Mouse (Mus musculus) erythroblast, adult 5-6 weeks (primary cell): ENCODE data around the gene Olfr1294. TPM values are rescaled to one million over a fixed set of nuclear protein-coding genes. Genes with fewer than 3 reads are reported as not detected.

Experiments
- ATAC-seq: replicated peaks from 2 replicates; pipeline ENCODE4 v1.8.0; 2016; ENCODE audit warnings: moderate number of reproducible peaks, mild to moderate bottlenecking, moderate TSS enrichment, inconsistent platforms; ENCODE audit not compliant: poor library complexity, low FRiP score, severe bottlenecking
- total RNA-seq, 2 experiments: library from RNA; stranded (forward) in 1 of 2; stranded (reverse) in 1 of 2; fragments of 150-400 nt in 1 of 2; fragments of 200-764, 138-1000 nt in 1 of 2; gene quantifications; 2 replicates each; pipeline versions ENCODE4 v1.2.3 to v1.2.4; 2015 to 2017; ENCODE audit warnings: low replicate concordance in 2 of 2

Olfr1294 gene
- total RNA-seq (2015; ENCODE audit: low replicate concordance), result not detected in 2 replicates
- total RNA-seq (2017; ENCODE audit: low replicate concordance), result not detected in 2 replicates

DNA sequence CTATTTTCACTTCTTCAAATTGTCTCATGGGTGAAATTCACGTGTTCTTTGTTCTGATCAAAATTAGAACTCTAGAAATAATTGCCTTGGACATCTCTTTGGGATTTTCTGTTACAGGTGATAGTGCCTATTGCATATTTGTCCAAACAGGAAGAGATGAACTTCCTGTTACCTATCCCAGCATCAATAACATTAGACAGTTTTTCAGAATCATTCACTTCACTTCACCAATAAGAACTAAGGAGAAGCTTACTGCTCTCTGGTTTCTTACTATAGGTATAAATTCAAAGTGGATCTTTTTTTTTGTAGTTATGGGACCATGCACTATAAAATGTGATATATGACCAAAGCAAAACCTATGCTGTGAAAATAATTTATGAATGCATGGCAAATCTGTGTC, at the start of gene Olfr1294:
TSS of gene Olfr1294 (minus strand) at position 101 of the 400 bp plus-strand sequence.
- ATAC-seq, result no peak

GRCm38 (mm10) chr2:111569581-111569980, 29.5 kb upstream of the Olfr1294 start, which contains the start of gene Olfr1295:
TSS of gene Olfr1295 (minus strand) at chr2:111569681.
- no peak for ATAC-seq

DNA sequence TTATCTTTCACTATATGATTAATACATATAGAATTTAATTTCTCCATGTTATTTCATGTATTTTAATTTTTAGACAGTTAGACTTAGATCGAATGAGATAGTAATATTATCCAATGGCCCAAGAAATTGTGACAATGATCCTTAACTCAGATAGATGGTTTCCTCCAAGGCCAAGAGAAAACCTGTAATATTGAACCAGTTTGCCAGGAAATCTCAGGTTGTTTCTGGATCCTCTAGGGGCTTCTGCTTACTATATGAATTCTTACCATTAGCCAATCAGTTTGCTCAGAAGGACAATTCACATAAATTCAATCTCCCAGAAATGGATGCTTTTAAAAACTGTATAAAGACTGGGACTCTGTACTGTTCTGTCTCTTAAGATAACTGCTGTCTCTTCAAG, 15.2 kb downstream of the Olfr1294 start, which contains the start of gene Olfr1293-ps:
TSS of gene Olfr1293-ps (plus strand) at position 301 of the 400 bp plus-strand sequence.
- ATAC-seq, result no peak

DNA sequence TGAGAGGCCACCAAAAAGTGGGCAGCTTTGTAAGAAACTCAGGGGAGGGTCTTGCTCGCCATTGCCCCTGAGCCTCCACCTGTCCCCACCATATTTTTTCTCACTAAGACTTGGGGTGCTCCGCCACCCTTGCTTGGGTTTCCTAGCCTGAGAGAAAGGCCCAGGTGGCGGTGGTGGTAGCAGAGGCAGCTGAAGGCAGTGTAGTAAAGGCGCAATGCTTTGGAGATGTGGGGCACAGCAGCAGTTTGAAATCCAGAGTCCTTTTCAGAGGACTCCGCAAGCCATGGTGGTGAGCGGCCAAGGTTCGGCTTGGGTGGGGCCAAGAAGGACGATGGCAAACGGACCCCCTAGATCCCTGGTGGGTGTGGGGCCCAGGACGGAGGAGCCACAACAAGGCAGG, 22.6 kb downstream of the Olfr1294 start:
- ATAC-seq, result no peak

DNA sequence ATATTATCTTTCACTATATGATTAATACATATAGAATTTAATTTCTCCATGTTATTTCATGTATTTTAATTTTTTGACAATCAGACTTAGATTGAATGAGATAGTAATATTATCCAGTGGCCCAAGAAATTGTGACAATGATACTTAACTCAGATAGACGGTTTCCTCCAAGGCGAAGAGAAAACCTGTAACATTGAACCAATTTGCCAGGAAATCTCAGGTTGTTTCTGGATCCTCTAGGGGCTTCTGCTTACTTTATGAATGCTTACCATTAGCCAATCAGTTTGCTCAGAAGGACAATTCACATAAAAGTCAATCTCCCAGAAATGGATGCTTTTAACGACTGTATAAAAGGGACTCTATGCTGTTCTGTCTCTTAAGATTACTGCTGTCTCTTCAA, 43.2 kb downstream of the Olfr1294 start, which contains the start of gene Olfr1291-ps1:
TSS of gene Olfr1291-ps1 (plus strand) at position 301 of the 400 bp plus-strand sequence.
- ATAC-seq, result no peak

DNA sequence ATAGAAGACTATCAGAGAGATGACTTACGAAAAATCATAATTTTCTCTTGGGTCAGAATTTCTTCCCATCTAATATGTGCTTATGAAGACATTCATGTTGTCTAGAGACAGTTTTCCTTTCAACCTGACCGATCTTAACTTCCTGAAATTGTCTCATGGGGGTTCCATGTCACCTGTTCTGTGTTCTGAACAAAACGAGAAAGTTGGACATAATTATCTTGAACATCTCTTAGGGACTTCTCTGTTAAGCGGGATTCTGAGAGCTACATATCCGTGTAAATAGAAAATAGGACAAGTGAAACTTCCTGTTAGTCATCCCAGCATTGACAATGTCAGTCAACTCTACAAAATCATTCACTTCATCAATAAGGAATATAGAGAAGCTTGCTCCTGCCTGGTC, 46.4 kb downstream of the Olfr1294 start, which contains the start of gene Olfr1290:
TSS of gene Olfr1290 (minus strand) at position 101 of the 400 bp plus-strand sequence.
- ATAC-seq, result no peak

Other genes starting within 250 kb of the Olfr1294 start
- not detected in 2 replicates for gene Olfr1279, start 239.7 kb downstream of the Olfr1294 start, total RNA-seq (2015; ENCODE audit: low replicate concordance)
- not detected in 2 replicates for gene Olfr1279, start 239.7 kb downstream of the Olfr1294 start, total RNA-seq (2017; ENCODE audit: low replicate concordance)
- not detected in 2 replicates for gene Olfr1280, start 226.3 kb downstream of the Olfr1294 start, total RNA-seq (2015; ENCODE audit: low replicate concordance)
- gene Olfr1280, start 226.3 kb downstream of the Olfr1294 start, total RNA-seq (2017; ENCODE audit: low replicate concordance), result not detected in 2 replicates
- gene Olfr1281, start 213.8 kb downstream of the Olfr1294 start, total RNA-seq (2015; ENCODE audit: low replicate concordance), result not detected in 2 replicates
- gene Olfr1281, start 213.8 kb downstream of the Olfr1294 start, total RNA-seq (2017; ENCODE audit: low replicate concordance), result not detected in 2 replicates
- not detected in 2 replicates for gene Olfr1282, start 204.2 kb downstream of the Olfr1294 start, total RNA-seq (2015; ENCODE audit: low replicate concordance)
- gene Olfr1282, start 204.2 kb downstream of the Olfr1294 start, total RNA-seq (2017; ENCODE audit: low replicate concordance), result not detected in 2 replicates
- gene Olfr1283, start 173.5 kb downstream of the Olfr1294 start, total RNA-seq (2015; ENCODE audit: low replicate concordance), result not detected in 2 replicates
- gene Olfr1283, start 173.5 kb downstream of the Olfr1294 start, total RNA-seq (2017; ENCODE audit: low replicate concordance), result not detected in 2 replicates
- gene Olfr1284, start 164.8 kb downstream of the Olfr1294 start, total RNA-seq (2015; ENCODE audit: low replicate concordance), result not detected in 2 replicates
- 1.5 TPM in 1 of 2 replicates, not detected in the other for gene Olfr1284, start 164.8 kb downstream of the Olfr1294 start, total RNA-seq (2017; ENCODE audit: low replicate concordance)
- gene Olfr1286, start 117.2 kb downstream of the Olfr1294 start, total RNA-seq (2015; ENCODE audit: low replicate concordance), result not detected in 2 replicates
- not detected in 2 replicates for gene Olfr1286, start 117.2 kb downstream of the Olfr1294 start, total RNA-seq (2017; ENCODE audit: low replicate concordance)
- not detected in 2 replicates for gene Olfr1287, start 91.1 kb downstream of the Olfr1294 start, total RNA-seq (2015; ENCODE audit: low replicate concordance)
- not detected in 2 replicates for gene Olfr1287, start 91.1 kb downstream of the Olfr1294 start, total RNA-seq (2017; ENCODE audit: low replicate concordance)
- gene Olfr1288, start 66.2 kb downstream of the Olfr1294 start, total RNA-seq (2015; ENCODE audit: low replicate concordance), result not detected in 2 replicates
- not detected in 2 replicates for gene Olfr1288, start 66.2 kb downstream of the Olfr1294 start, total RNA-seq (2017; ENCODE audit: low replicate concordance)
- not detected in 2 replicates for gene Olfr1289, start 59.5 kb downstream of the Olfr1294 start, total RNA-seq (2015; ENCODE audit: low replicate concordance)
- not detected in 2 replicates for gene Olfr1289, start 59.5 kb downstream of the Olfr1294 start, total RNA-seq (2017; ENCODE audit: low replicate concordance)
- not detected in 2 replicates for gene Olfr1290, start 46.5 kb downstream of the Olfr1294 start, total RNA-seq (2015; ENCODE audit: low replicate concordance)
- gene Olfr1290, start 46.5 kb downstream of the Olfr1294 start, total RNA-seq (2017; ENCODE audit: low replicate concordance), result not detected in 2 replicates
- gene Olfr1291-ps1, start 43.1 kb downstream of the Olfr1294 start, total RNA-seq (2015; ENCODE audit: low replicate concordance), result not detected in 2 replicates
- gene Olfr1291-ps1, start 43.1 kb downstream of the Olfr1294 start, total RNA-seq (2017; ENCODE audit: low replicate concordance), result not detected in 2 replicates
- gene Olfr1293-ps, start 15.1 kb downstream of the Olfr1294 start, total RNA-seq (2015; ENCODE audit: low replicate concordance), result not detected in 2 replicates
- gene Olfr1293-ps, start 15.1 kb downstream of the Olfr1294 start, total RNA-seq (2017; ENCODE audit: low replicate concordance), result not detected in 2 replicates
- not detected in 2 replicates for gene Olfr1295, start 29.4 kb upstream of the Olfr1294 start, total RNA-seq (2015; ENCODE audit: low replicate concordance)
- gene Olfr1295, start 29.4 kb upstream of the Olfr1294 start, total RNA-seq (2017; ENCODE audit: low replicate concordance), result not detected in 2 replicates
- gene Olfr1297, start 86.2 kb upstream of the Olfr1294 start, total RNA-seq (2015; ENCODE audit: low replicate concordance), result not detected in 2 replicates
- gene Olfr1297, start 86.2 kb upstream of the Olfr1294 start, total RNA-seq (2017; ENCODE audit: low replicate concordance), result not detected in 2 replicates
- gene Olfr1298, start 108.9 kb upstream of the Olfr1294 start, total RNA-seq (2015; ENCODE audit: low replicate concordance), result not detected in 2 replicates
- not detected in 2 replicates for gene Olfr1298, start 108.9 kb upstream of the Olfr1294 start, total RNA-seq (2017; ENCODE audit: low replicate concordance)
- gene Olfr1299, start 121.1 kb upstream of the Olfr1294 start, total RNA-seq (2015; ENCODE audit: low replicate concordance), result not detected in 2 replicates
- not detected in 2 replicates for gene Olfr1299, start 121.1 kb upstream of the Olfr1294 start, total RNA-seq (2017; ENCODE audit: low replicate concordance)
- not detected in 2 replicates for gene Olfr1301, start 210.7 kb upstream of the Olfr1294 start, total RNA-seq (2015; ENCODE audit: low replicate concordance)
- gene Olfr1301, start 210.7 kb upstream of the Olfr1294 start, total RNA-seq (2017; ENCODE audit: low replicate concordance), result 0.26 TPM in 1 of 2 replicates, not detected in the other
- not detected in 2 replicates for gene Olfr1302, start 237.1 kb upstream of the Olfr1294 start, total RNA-seq (2015; ENCODE audit: low replicate concordance)
- not detected in 2 replicates for gene Olfr1302, start 237.1 kb upstream of the Olfr1294 start, total RNA-seq (2017; ENCODE audit: low replicate concordance)